Mouse (Mus musculus): ENCODE measurements at regions not wholly inside any gene's neighbourhood (a gene's known extent, or its start where the extent isn't known, plus 50 kb on each side); places are given as distances from the start of the nearest gene placed in this dataset.

DNA sequence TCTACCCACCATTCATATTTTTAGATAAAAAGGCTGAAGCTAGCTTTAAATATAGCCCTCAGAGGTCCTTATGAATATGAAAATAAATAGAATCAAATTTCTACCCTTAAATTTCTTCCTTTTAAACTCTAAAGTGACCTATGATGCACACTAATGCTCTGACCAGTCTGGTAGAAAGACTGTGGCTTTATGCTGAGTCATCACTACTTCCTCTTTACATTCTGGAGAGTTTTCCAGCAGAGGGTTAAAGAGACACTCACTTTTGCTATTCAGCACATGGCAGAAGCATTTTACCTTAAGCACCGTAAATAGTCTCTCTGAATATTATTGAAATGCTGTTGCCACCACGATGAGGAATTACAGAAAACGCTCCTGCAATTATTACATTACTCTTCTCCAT, 62.6 kb upstream of the Atp5g3 start:
- no peak for TF ChIP-seq CTCF (IDR thresholded peaks at IDR 0.05; ENCODE audit: control insufficient read depth, insufficient read depth, low read length)
- no peak for TF ChIP-seq POLR2A (IDR thresholded peaks at IDR 0.05; ENCODE audit: borderline replicate concordance, control insufficient read depth, low read depth, low read length)

Measured in bone marrow, adult 2 months (tissue).